Mouse (Mus musculus) neutrophil, adult 65 days (primary cell): ENCODE measurements around the gene Atp5j2. TPM values are rescaled to one million over a fixed set of nuclear protein-coding genes. Genes with fewer than 3 reads are reported as not detected.

Experiments
- total RNA-seq: library from RNA; stranded (reverse); gene quantifications from 2 replicates; pipeline ENCODE4 v1.2.4, GENCODE M21; 2023

Atp5j2 gene
- 73.5 and 101 TPM in 2 replicates for total RNA-seq

GRCm38 (mm10) chr5:145191962-145192361 lies at the start of gene Atp5j2:
Gene Atp5j2 (minus strand): TSS chr5:145192062.

DNA sequence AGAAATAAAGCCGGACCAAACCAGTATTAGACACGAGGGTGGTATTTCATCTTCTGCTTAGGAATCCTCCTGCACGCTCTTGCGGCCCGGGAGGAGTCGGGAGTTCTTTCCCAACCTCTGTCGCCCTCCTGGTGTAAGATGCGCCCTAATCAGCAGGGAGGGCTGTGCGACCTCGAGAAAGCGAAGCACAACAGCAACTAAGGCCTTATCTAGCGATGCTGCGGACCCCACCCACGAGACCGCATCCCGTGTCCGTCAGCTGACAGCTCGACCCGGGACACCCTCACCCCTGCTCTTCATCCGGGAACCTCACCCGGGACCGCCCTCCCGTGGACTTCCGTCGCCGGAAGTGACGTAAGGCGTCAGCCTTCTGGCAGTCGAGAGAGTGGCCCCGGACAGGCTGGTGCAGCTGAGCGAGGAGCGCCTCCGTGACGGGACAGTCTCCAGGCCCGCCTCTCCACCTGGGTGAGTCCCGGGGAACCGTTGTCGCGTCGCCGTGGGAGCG lies 39.6 kb upstream of the Atp5j2 start, which contains the start of gene Zfp655:
Gene Zfp655, plus strand, starts transcription at position 349 of the 505 bp plus-strand sequence.

GRCm38 (mm10) chr5:145203936-145204691 lies 12.3 kb upstream of the Atp5j2 start, which contains the start of gene Zkscan5:
Gene Zkscan5 (plus strand): TSS chr5:145204562.

DNA sequence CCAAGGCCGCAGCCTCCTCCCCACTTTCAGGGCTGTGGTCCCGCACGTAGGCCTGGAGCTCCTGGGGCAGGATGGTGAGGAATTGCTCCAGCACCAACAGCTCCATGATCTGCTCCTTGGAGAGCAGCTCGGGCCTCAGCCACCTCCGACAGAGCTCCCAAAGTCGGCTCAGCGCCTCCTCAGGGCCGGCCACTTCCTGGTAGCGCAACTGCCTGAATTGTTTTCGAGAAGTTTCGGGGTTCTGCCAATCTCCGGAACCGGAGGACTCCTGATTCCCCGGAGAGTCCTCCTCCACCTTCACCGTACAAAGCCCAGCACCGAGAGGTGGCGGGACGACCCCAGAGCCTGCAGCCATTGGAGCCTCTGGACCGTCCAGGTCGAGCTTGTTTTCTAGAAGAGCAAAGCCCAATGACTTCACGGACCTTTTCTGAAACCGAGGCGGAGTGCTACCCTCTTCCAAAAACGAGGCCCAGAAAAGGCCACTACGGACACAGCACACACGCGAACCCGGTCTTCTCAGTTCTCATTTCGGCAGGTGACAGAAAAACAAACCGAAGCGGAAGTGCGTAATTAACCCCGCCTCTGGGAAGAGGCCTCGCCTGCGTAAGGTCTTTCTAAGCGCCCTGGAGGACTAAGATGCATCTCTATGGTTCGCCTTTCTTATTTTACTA lies 9.6 kb upstream of the Atp5j2 start, which contains the start of gene Zkscan14:
Gene Zkscan14, minus strand, starts transcription at position 548 of the 671 bp plus-strand sequence.

DNA sequence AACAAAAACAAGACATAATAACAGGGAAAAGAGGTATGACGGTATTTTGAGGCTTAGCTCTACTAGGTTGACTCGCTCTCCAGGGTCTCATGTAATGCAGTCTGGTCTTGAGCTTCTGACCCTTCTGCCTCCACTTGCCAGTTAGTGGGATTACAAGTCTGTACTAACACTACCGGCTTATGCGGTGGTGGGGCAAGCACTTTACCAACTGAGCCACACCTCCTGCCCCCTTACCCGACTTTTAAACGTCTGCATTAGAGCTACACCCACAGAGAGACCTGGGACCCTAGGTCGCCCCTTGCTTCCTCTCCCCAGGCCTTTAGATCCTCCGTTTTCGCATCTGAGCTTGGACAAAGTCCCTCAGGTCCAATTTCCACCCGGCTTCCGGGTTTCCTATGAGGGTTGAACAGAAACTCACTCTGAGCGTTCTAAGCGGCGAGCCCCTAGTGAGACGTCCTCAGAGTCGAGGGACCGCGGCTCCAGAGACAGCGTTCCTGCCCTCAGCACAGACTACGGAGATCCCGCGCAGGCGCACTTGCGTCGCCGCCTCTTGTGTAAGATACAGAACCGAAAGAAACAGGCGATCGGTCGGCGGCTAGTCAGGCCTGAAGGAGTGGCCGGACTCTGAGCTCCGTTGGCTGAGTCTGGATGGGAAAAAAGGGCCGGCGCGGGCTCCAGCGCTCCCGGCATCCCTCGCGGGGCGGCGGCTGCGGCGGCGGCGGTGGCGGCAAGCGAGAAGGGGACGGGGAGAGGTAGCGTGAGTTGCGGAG lies 25.1 kb downstream of the Atp5j2 start, which contains the start of the genes Ptcd1 and Cpsf4:
Gene Ptcd1, minus strand, starts transcription at position 573 of the 770 bp plus-strand sequence.
Gene Cpsf4, plus strand, starts transcription at position 678 of the 770 bp plus-strand sequence.

DNA sequence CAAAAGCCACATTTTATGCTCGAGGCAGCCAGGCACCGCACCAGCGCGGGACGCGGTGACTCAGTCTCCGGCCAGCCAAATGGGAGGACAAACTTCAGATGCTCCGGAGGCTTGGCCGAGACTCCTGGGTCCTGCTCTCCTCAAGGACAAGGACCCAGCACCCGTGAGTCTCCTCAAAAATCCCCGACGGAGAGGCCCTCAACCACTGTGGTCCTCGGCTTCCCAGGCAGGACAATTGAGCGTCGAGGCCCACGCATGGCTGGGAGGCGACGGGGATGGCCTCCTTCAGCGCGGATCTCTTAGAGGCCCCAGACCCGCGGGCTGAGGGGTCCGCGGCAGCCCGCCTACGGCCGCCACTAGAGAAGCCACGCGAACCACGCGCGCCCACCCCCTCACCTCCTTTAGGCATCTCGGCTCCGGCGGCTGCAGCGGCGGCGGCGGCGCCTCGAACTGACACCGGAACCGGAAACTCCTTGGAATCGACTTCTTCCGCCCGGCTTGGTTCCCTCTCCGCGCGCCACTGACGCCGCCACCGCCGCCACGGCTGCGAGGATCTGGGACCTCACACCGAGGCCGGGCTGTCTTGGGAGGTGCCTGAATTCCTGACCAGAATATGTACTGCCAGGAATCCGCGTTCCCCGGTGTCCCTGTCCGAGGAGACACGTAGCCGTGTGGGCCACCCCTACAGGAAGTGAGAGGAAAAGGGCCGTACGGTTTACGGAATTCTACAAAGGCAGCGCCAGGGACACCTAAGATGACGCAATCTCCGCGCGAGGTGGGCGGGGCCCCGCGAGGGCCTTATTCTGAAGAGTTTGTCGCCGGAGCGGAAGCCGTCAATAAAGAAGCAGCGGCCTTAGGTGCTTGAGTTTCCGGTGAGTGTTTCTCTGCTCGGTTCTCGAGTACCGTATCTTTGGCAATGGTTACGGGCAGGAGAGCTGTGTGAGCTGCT lies 52.0 kb downstream of the Atp5j2 start, which contains the start of the genes Pdap1 and Bud31:
Gene Pdap1, minus strand, starts transcription at position 668 of the 949 bp plus-strand sequence.
Gene Bud31, plus strand, starts transcription at position 792 of the 949 bp plus-strand sequence.

Other genes with a start within 250 kb of the Atp5j2 start
- 17.1 and 19.5 TPM in 2 replicates for gene Smurf1, start 226.2 kb downstream of the Atp5j2 start, total RNA-seq
- gene Gm4871, start 159.3 kb downstream of the Atp5j2 start, total RNA-seq: not detected in 2 replicates
- gene 1700018F24Rik, start 149.1 kb downstream of the Atp5j2 start, total RNA-seq: not detected in 2 replicates
- gene Arpc1a, start 108.2 kb downstream of the Atp5j2 start, total RNA-seq: 118 and 140 TPM in 2 replicates
- gene Kpna7, start 108.0 kb downstream of the Atp5j2 start, total RNA-seq: not detected in 2 replicates
- gene Arpc1b, start 77.8 kb downstream of the Atp5j2 start, total RNA-seq: 1,109 and 1,298 TPM in 2 replicates
- gene Pdap1, start 51.8 kb downstream of the Atp5j2 start, total RNA-seq: 33.7 and 36.2 TPM in 2 replicates
- gene Bud31, start 51.7 kb downstream of the Atp5j2 start, total RNA-seq: 155 and 177 TPM in 2 replicates
- gene Ptcd1, start 25.0 kb downstream of the Atp5j2 start, total RNA-seq: 16.7 and 18.1 TPM in 2 replicates
- 22.0 and 25.1 TPM in 2 replicates for gene Cpsf4, start 24.8 kb downstream of the Atp5j2 start, total RNA-seq
- gene Zkscan14, start 9.8 kb upstream of the Atp5j2 start, total RNA-seq: 16.4 and 18.6 TPM in 2 replicates
- gene Zkscan5, start 12.5 kb upstream of the Atp5j2 start, total RNA-seq: 2.8 and 3.3 TPM in 2 replicates
- 74.0 and 104 TPM in 2 replicates for gene Zfp655, start 39.7 kb upstream of the Atp5j2 start, total RNA-seq
- gene Zscan25, start 88.4 kb upstream of the Atp5j2 start, total RNA-seq: 11.5 and 18.5 TPM in 2 replicates
- gene Cyp3a57, start 153.2 kb upstream of the Atp5j2 start, total RNA-seq: not detected in 2 replicates